Mouse (Mus musculus) limb, embryonic 11.5 days (tissue): ENCODE results near the gene Cd79a. TPM values are rescaled to one million over a fixed set of nuclear protein-coding genes. Genes with fewer than 3 reads are reported as not detected.

Experiments
- ATAC-seq: fragments of 200-750 bp; cut with Nextera tagmentation; 2 replicates; pipeline ENCODE4 v1.8.0; 2017; ENCODE audit warnings: low read depth; ENCODE audit not compliant: insufficient number of reproducible peaks, low FRiP score, low TSS enrichment
- DNase-seq: peaks from one replicate; pipeline ENCODE4 v3.0.0-alpha.2; 2015; ENCODE audit warnings: low spot score
- H3K27ac ChIP-seq: fragments of 300-500 bp; sonication (generic); replicated peaks from 2 replicates; pipeline ENCODE4 v1.5.1; 2014; ENCODE audit warnings: low read depth, mild to moderate bottlenecking, low read length
- H3K27me3 ChIP-seq: fragments of 300-500 bp; sonication (generic); 2 replicates; pipeline ENCODE4 v1.6.1; 2014; ENCODE audit warnings: mild to moderate bottlenecking, low read length, mixed read lengths; ENCODE audit not compliant: control insufficient read depth, insufficient read depth
- H3K36me3 ChIP-seq: fragments of 300-500 bp; sonication (generic); 2 replicates; pipeline ENCODE4 v1.6.1; 2014; ENCODE audit warnings: mild to moderate bottlenecking, low read length, moderate library complexity, mixed read lengths; ENCODE audit not compliant: control insufficient read depth, insufficient read depth
- H3K4me1 ChIP-seq: fragments of 300-500 bp; sonication (generic); 2 replicates; pipeline ENCODE4 v1.6.1; 2014; ENCODE audit warnings: low read length, mixed read lengths; ENCODE audit not compliant: control insufficient read depth, insufficient read depth
- H3K4me2 ChIP-seq: fragments of 300-500 bp; sonication (generic); 2 replicates; pipeline ENCODE4 v1.6.1; 2014; ENCODE audit warnings: low read depth, mild to moderate bottlenecking, moderate library complexity; ENCODE audit not compliant: severe bottlenecking
- H3K4me3 ChIP-seq: fragments of 300-500 bp; sonication (generic); 2 replicates; pipeline ENCODE4 v1.5.1; 2014; ENCODE audit warnings: low read depth, low read length
- H3K9ac ChIP-seq: fragments of 300-500 bp; sonication (generic); 2 replicates; pipeline ENCODE4 v1.6.1; 2014; ENCODE audit warnings: mild to moderate bottlenecking, low read length
- H3K9me3 ChIP-seq: fragments of 300-500 bp; sonication (generic); 2 replicates; pipeline ENCODE4 v1.6.1; 2016; ENCODE audit warnings: low read length; ENCODE audit not compliant: control insufficient read depth
- WGBS: fragments of 180-500 bp; shearing (Covaris S2); extraction: QIAGEN DNeasy Blood & Tissue Kit; methylation state at CpG from one replicate; pipeline ENCODE4 v1.1.7; 2014; 5-methylcytosine and 5-hydroxymethylcytosine counted together
- polyA plus RNA-seq: library from polyadenylated mRNA; unstranded; fragments of >200 nt; fragmentation: Nextera tagmentation; extraction: Ambion mirVana; gene quantifications from 2 replicates; pipeline ENCODE4 v1.2.1, GENCODE M21; 2014

The Cd79a gene
- polyA plus RNA-seq, 1 experiment from 2014 or later = 0.56 TPM

- Histone ChIP-seq H3K4me3 (no peak overlapping the region), H3K27ac (no peak overlapping the region), H3K4me2 (no peak overlapping the region), H3K27me3 (no peaks in the 10 kb centered on the region), H3K4me1 (peaks cover 19% of the 10 kb centered on the region), H3K36me3 (peaks cover 16% of the 10 kb centered on the region), H3K9ac (no peak overlapping the region), H3K9me3 (no peaks in the 10 kb centered on the region)
- WGBS = 90% methylated on average over 9 of the region's 9 CpGs
- DNase-seq (no peak), ATAC-seq (no peak)
Measured at GRCm38 (mm10) chr7:24882416-24883199, 14.6 kb upstream of the Cd79a start.

DNA sequence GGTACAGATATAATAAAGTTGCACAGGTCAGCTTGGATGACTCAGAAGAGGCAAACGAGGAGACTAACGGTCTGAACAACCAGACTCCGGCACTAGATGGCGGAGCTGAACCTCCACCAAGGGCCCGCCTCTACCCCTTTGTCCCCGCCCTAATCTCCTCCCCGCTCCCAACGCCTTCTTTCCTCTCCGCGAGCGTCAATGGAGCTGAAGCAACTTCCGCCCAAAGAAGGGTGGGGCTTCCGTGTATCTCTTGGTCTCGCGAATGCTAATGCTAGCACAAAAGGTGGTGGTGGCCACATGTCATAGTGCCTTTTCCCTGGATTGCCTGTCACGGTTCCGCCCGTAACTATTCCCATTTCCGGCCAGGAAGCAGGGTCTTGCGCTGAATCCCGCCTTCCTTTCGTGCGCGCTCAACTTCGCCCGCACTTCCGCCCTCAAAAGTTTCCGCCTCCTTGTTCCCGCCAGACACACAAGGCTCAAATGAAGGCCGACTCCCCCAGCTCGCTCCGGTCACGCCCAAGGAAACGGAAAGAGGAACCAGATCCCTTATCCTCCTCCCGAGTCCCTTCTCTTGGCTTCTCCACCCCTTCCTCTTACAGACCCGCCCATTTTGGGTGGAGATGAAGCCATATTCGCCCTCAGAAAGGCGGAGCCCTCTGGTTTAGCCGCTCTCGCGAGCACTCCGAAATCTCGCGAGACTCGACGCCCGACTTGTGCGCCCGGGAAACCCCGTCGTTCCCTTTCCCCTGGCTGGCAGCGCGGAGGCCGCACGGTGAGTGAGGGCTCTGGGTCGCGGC is 13.1 kb upstream of the Cd79a start, which contains the start of gene Rps19:
Gene Rps19, plus strand, starts transcription at position 476 of the 797 bp plus-strand sequence.
- Histone ChIP-seq H3K27me3 (no peaks in the 10 kb centered on the region), H3K4me3 (peak within 1 kb of the TSS; percentile 100), H3K9ac (peak within 1 kb of the TSS; percentile 100), H3K36me3 (peaks cover 25% of the 10 kb centered on the region), H3K9me3 (no peaks in the 10 kb centered on the region), H3K4me2 (peak within 1 kb of the TSS; percentile 77), H3K27ac (peak within 1 kb of the TSS; percentile 82), H3K4me1 (peaks cover 19% of the 10 kb centered on the region)
- WGBS = under 1% methylated on average over 57 of the region's 57 CpGs
- ATAC-seq = peak; percentile 94
- DNase-seq = peak; percentile 99

DNA sequence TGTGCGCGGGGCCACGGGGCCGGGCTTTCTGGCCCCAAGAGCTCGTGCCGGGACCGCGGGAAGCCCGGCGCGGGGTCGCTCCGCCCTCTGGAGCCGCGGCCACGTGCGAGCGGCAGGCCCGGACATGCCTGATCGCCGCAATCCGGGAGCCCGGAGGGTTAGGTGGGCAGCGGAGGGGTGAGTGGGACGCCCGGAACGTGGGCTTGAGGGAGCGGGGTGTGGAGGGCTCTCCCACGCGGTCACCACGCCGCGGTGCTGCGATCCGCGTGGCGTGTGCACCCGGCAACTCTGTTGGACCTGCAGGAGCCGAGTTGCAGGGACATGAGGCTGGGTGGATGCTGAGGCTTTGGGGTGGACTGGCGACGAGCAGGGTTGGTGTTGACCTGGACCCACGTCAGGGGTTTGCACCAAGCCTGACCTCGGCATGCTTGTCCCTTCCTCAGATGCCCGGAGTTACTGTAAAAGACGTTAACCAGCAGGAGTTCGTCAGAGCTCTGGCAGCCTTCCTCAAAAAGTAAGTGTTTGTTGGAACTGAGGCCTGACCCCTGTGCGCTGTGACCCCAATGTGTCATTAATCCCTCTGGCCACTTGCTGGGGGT is 12.4 kb upstream of the Cd79a start:
- Histone ChIP-seq H3K4me3 (peak overlapping the region; percentile 100), H3K4me1 (peaks cover 19% of the 10 kb centered on the region), H3K36me3 (peaks cover 31% of the 10 kb centered on the region), H3K9ac (peak overlapping the region; percentile 100), H3K4me2 (peak overlapping the region; percentile 77), H3K27me3 (no peaks in the 10 kb centered on the region), H3K9me3 (no peaks in the 10 kb centered on the region), H3K27ac (peak overlapping the region; percentile 82)
- WGBS = 0% methylated on average over 47 of the region's 47 CpGs
- ATAC-seq = no peak
- no peak for DNase-seq

- Histone ChIP-seq H3K4me3 (peak overlapping the region; percentile 100), H3K4me1 (peaks cover 19% of the 10 kb centered on the region), H3K27ac (no peak overlapping the region), H3K4me2 (peak overlapping the region; percentile 77), H3K27me3 (no peaks in the 10 kb centered on the region), H3K36me3 (peaks cover 31% of the 10 kb centered on the region), H3K9ac (peak overlapping the region; percentile 100), H3K9me3 (no peaks in the 10 kb centered on the region)
- DNase-seq = no peak
- no peak for ATAC-seq
- WGBS = 47% methylated on average over 12 of the region's 12 CpGs
Measured at GRCm38 (mm10) chr7:24885468-24886307, 11.5 kb upstream of the Cd79a start.

DNA sequence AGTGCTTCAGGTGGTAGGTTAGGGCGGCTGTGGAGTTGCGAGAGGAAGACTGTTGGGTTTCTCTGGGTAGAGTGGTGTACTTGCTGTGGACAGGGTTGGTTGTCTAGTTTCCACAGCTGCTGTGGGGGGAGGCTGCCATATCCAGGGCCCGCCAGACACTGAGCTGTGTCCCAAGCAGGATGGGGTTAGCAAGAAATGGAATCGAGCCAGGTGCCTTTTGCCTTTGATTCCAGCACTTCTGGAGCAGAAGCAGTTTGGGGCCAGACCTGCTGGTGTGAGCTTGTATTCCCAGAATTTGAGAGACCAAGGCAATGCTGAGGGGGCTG is 10.9 kb upstream of the Cd79a start:
- DNase-seq = no peak
- 82% methylated on average over 4 of the region's 4 CpGs for WGBS
- H3K4me1 ChIP-seq = peaks cover 19% of the 10 kb centered on the region
- no peak overlapping the region for H3K27ac ChIP-seq
- no peak for ATAC-seq
- peak overlapping the region; percentile 100 for H3K9ac ChIP-seq
- peak overlapping the region; percentile 100 for H3K4me3 ChIP-seq
- no peaks in the 10 kb centered on the region for H3K27me3 ChIP-seq
- peaks cover 31% of the 10 kb centered on the region for H3K36me3 ChIP-seq
- no peaks in the 10 kb centered on the region for H3K9me3 ChIP-seq
- peak overlapping the region; percentile 77 for H3K4me2 ChIP-seq

GRCm38 (mm10) chr7:24887096-24887495 is 10.1 kb upstream of the Cd79a start:
- Histone ChIP-seq H3K9me3 (no peaks in the 10 kb centered on the region), H3K4me3 (no peak overlapping the region), H3K4me1 (peaks cover 19% of the 10 kb centered on the region), H3K9ac (peak overlapping the region; percentile 24; the same call in 1 of the 2 replicates), H3K27me3 (no peaks in the 10 kb centered on the region), H3K4me2 (peak overlapping the region; percentile 77; the same call in 1 of the 2 replicates), H3K27ac (no peak overlapping the region), H3K36me3 (peaks cover 31% of the 10 kb centered on the region)
- DNase-seq (no peak), ATAC-seq (no peak)
- WGBS = 71% methylated on average over 4 of the region's 4 CpGs

DNA sequence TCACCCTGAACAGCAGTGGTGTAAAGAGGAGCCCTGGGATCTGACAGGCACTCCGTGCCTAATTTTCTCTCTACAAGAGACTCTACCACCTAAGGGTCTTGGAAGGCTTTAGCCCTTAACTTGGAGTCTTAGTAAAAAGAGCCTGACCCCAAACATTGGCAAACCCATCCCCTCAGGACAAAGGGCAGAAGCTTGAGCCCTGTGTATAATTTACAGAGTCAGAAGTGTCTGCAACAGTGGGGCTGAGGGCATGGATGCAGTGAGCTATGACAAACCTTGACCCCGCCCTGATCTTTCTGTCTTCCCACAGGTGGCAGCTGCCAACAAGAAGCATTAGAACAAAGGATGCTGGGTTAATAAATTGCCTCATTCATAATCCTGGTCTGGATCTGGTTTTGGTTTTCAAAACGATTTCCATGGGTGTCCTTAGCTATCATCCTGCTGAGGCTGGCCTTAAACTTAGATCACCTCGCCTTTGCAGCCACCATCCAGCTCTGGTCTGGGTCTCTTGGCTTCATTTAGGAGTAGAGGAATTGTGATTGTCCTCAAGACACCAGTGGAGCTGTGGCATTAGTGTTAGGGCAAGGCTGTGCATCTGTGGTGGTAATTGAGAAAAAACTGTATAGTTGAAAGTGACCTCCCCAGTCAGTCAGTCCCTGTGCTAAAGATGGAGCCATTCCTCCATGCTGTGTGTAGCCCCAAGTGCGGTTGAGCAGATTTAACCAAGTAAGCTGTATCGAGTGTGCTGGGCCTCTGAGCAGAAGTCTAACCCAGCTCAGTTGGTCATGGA is 7.6 kb upstream of the Cd79a start:
- no peak for DNase-seq
- WGBS = 84% methylated on average over 6 of the region's 6 CpGs
- Histone ChIP-seq H3K36me3 (peaks cover 31% of the 10 kb centered on the region), H3K4me2 (no peak overlapping the region), H3K4me1 (peaks cover 19% of the 10 kb centered on the region), H3K27me3 (no peaks in the 10 kb centered on the region), H3K9ac (no peak overlapping the region), H3K4me3 (no peak overlapping the region), H3K27ac (0 out of 2 replicates have a peak overlapping the region, but pooled peaks have one; percentile 21), H3K9me3 (no peaks in the 10 kb centered on the region)
- no peak for ATAC-seq
